Mouse (Mus musculus) limb, embryonic 11.5 days (tissue): ENCODE measurements around the gene Gm3460. TPM values are rescaled to one million over a fixed set of nuclear protein-coding genes. Genes with fewer than 3 reads are reported as not detected.
"Not testable (repeated sequence)": the region's sequence is repeated elsewhere in the genome, so short reads cannot be mapped to it uniquely, and the experiment has no call there.

Experiments
- ATAC-seq: fragments of 200-750 bp; cut with Nextera tagmentation; 2 replicates; pipeline ENCODE4 v1.8.0; 2017; ENCODE audit warnings: low read depth; ENCODE audit not compliant: insufficient number of reproducible peaks, low FRiP score, low TSS enrichment
- DNase-seq: peaks from one replicate; pipeline ENCODE4 v3.0.0-alpha.2; 2015; ENCODE audit warnings: low spot score
- H3K27ac ChIP-seq: fragments of 300-500 bp; sonication (generic); replicated peaks from 2 replicates; pipeline ENCODE4 v1.5.1; 2014; ENCODE audit warnings: low read depth, mild to moderate bottlenecking, low read length
- H3K27me3 ChIP-seq: fragments of 300-500 bp; sonication (generic); 2 replicates; pipeline ENCODE4 v1.6.1; 2014; ENCODE audit warnings: mild to moderate bottlenecking, low read length, mixed read lengths; ENCODE audit not compliant: control insufficient read depth, insufficient read depth
- H3K36me3 ChIP-seq: fragments of 300-500 bp; sonication (generic); 2 replicates; pipeline ENCODE4 v1.6.1; 2014; ENCODE audit warnings: mild to moderate bottlenecking, low read length, moderate library complexity, mixed read lengths; ENCODE audit not compliant: control insufficient read depth, insufficient read depth
- H3K4me1 ChIP-seq: fragments of 300-500 bp; sonication (generic); 2 replicates; pipeline ENCODE4 v1.6.1; 2014; ENCODE audit warnings: low read length, mixed read lengths; ENCODE audit not compliant: control insufficient read depth, insufficient read depth
- H3K4me2 ChIP-seq: fragments of 300-500 bp; sonication (generic); 2 replicates; pipeline ENCODE4 v1.6.1; 2014; ENCODE audit warnings: low read depth, mild to moderate bottlenecking, moderate library complexity; ENCODE audit not compliant: severe bottlenecking
- H3K4me3 ChIP-seq: fragments of 300-500 bp; sonication (generic); 2 replicates; pipeline ENCODE4 v1.5.1; 2014; ENCODE audit warnings: low read depth, low read length
- H3K9ac ChIP-seq: fragments of 300-500 bp; sonication (generic); 2 replicates; pipeline ENCODE4 v1.6.1; 2014; ENCODE audit warnings: mild to moderate bottlenecking, low read length
- H3K9me3 ChIP-seq: fragments of 300-500 bp; sonication (generic); 2 replicates; pipeline ENCODE4 v1.6.1; 2016; ENCODE audit warnings: low read length; ENCODE audit not compliant: control insufficient read depth
- WGBS: fragments of 180-500 bp; shearing (Covaris S2); extraction: QIAGEN DNeasy Blood & Tissue Kit; methylation state at CpG from one replicate; pipeline ENCODE4 v1.1.7; 2014; 5-methylcytosine and 5-hydroxymethylcytosine counted together
- polyA plus RNA-seq: library from polyadenylated mRNA; unstranded; fragments of >200 nt; fragmentation: Nextera tagmentation; extraction: Ambion mirVana; gene quantifications from 2 replicates; pipeline ENCODE4 v1.2.1, GENCODE M21; 2014

Gm3460 gene
- not detected in 2 replicates for polyA plus RNA-seq

GRCm38 (mm10) chr14:6622318-6622717 lies at the start of gene Gm3460:
Gene Gm3460 (minus strand): TSS chr14:6622418.
- H3K9ac ChIP-seq, DNase-seq, H3K36me3 ChIP-seq, H3K27ac ChIP-seq, ATAC-seq, H3K9me3 ChIP-seq, H3K4me1 ChIP-seq, H3K4me3 ChIP-seq, H3K4me2 ChIP-seq, H3K27me3 ChIP-seq: not testable (repeated sequence)
- WGBS: 77% methylated on average over 1 of the region's 2 CpGs

DNA sequence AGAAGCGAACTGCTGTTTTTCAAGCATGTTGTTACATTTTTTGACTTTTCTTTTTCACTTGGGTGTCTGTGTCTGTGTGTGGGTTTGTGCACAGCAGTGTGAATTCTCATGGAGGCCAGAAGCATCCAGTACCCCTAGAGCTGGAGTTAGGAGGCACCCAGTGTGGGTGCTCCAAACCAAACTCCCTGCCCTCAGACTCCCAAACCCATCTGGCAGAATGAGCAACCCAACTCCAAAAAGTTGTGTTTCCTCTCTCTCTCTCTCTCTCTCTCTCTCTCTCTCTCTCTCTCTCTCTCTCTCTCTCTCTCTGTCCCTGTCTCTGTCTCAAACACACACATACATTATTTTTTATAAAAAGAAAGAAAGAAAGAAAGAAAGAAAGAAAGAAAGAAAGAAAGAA lies 15.8 kb downstream of the Gm3460 start:
- ATAC-seq, H3K4me2 ChIP-seq, H3K9me3 ChIP-seq, H3K4me3 ChIP-seq, H3K36me3 ChIP-seq, H3K9ac ChIP-seq, H3K27ac ChIP-seq, H3K27me3 ChIP-seq, DNase-seq, H3K4me1 ChIP-seq: not testable (repeated sequence)
- WGBS: no CpG with 5 or more reads among the region's 1 CpGs

DNA sequence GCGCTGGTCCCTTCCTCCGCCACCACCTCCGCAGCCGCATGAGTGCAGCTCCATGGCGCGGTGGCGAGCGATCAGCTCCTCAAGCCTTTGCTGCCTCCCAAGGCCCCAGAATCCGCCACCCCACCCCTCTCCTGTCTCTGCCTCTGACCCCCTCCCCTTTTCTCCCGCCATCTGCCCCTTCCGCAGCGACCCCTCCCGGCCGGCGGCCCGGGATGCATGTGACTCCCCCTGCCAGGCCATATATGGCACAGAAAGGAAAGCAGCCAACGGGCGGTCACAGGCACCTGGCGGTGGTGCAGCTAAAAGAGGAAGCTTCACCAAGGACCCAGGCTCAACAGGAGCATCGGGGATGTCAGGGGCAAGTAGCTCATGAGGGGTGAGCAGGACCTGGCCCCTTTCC lies 17.2 kb downstream of the Gm3460 start:
- H3K4me1 ChIP-seq, ATAC-seq, H3K27me3 ChIP-seq, H3K36me3 ChIP-seq, H3K9me3 ChIP-seq, H3K9ac ChIP-seq, H3K27ac ChIP-seq: not testable (repeated sequence)
- peak; percentile 61 for DNase-seq
- peak overlapping the region; percentile 37 for H3K4me2 ChIP-seq
- peak overlapping the region; percentile 20 for H3K4me3 ChIP-seq
- whole genome bisulfite sequencing: under 1% methylated on average over 18 of the region's 20 CpGs

- ATAC-seq, H3K27me3 ChIP-seq, H3K27ac ChIP-seq, H3K4me1 ChIP-seq, H3K9me3 ChIP-seq, H3K9ac ChIP-seq, H3K36me3 ChIP-seq: not testable (repeated sequence)
- H3K4me3 ChIP-seq: peak overlapping the region; percentile 20
- 7% methylated on average over 17 of the region's 20 CpGs for WGBS
- H3K4me2 ChIP-seq: peak overlapping the region; percentile 37
- peak; percentile 23 for DNase-seq
Observed at GRCm38 (mm10) chr14:6604551-6604950, 17.7 kb downstream of the Gm3460 start.

DNA sequence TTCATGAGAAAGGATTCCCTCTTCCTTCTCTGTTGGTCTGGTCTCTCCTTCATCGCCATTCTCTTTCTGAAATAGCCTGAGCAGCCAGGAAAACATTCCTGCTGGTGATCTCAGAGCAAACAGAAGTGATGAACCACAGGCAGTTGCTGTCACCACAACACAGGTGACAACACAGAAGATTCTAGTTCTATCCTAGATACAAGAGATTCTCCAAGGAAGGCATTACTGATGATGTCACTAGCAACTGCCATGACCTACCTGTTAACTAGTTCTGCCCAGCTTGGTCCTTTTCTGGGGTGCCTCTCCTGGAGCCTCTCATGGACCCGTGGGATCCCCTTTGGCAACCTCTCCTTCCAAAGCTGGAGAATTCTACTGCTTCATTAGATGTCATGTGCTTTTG lies 31.7 kb downstream of the Gm3460 start, which contains the start of gene Gm3629:
TSS of gene Gm3629 (minus strand) at position 101 of the 400 bp plus-strand sequence.
- not testable (repeated sequence) for H3K36me3 ChIP-seq, H3K27me3 ChIP-seq, H3K27ac ChIP-seq, ATAC-seq, DNase-seq, H3K9ac ChIP-seq, H3K4me1 ChIP-seq, H3K4me3 ChIP-seq, H3K4me2 ChIP-seq, H3K9me3 ChIP-seq
- 50% methylated on average over 1 of the region's 2 CpGs for WGBS

Other genes with a start within 250 kb of the Gm3460 start
- gene Gm16440, start 232.1 kb downstream of the Gm3460 start, polyA plus RNA-seq: not detected in 2 replicates
- 0.60 and 1.9 TPM in 2 replicates for gene Gm3591, start 209.9 kb downstream of the Gm3460 start, polyA plus RNA-seq
- not detected in 2 replicates for gene Gm3594, start 177.8 kb downstream of the Gm3460 start, polyA plus RNA-seq
- not detected in 2 replicates for gene Gm8356, start 85.1 kb downstream of the Gm3460 start, polyA plus RNA-seq
- 0.41 and 0.43 TPM in 2 replicates for gene Gm3629, start 31.8 kb downstream of the Gm3460 start, polyA plus RNA-seq
- gene Gm10251, start 61.8 kb upstream of the Gm3460 start, polyA plus RNA-seq: not detected in 2 replicates
- not detected in 2 replicates for gene Gm8050, start 97.8 kb upstream of the Gm3460 start, polyA plus RNA-seq
- gene Gm3636, start 119.9 kb upstream of the Gm3460 start, polyA plus RNA-seq: 5.1 and 5.3 TPM in 2 replicates
- gene Gm8362, start 152.0 kb upstream of the Gm3460 start, polyA plus RNA-seq: not detected in 2 replicates
- not detected in 2 replicates for gene Gm3642, start 217.9 kb upstream of the Gm3460 start, polyA plus RNA-seq